Mouse (Mus musculus): ENCODE data around the gene Cant1. TPM values are rescaled to one million over a fixed set of nuclear protein-coding genes. Genes with fewer than 3 reads are reported as not detected.

Gene Cant1
- total and polyA plus RNA-seq, 3 experiments, result 26.0 to 145 (median 34.4) TPM

- TF ChIP-seq MAX (IDR thresholded peaks at IDR 0.05; ENCODE audit: low read length) (no peak), JUND (IDR thresholded peaks at IDR 0.05; ENCODE audit: low read depth, low read length) (no peak), ZC3H11A (IDR thresholded peaks at IDR 0.05; ENCODE audit: low read depth, low read length) (no peak), MXI1 (IDR thresholded peaks at IDR 0.05; ENCODE audit: low read depth, low read length) (no peak), CHD2 (IDR thresholded peaks at IDR 0.05; ENCODE audit: low read length) (no peak), ZMIZ1 (IDR thresholded peaks at IDR 0.05; ENCODE audit: low read depth, low read length) (no peak), HCFC1 (IDR thresholded peaks at IDR 0.05; ENCODE audit: low read depth, low read length) (no peak), CTCF (IDR thresholded peaks at IDR 0.05 in 2 of 3, conservative IDR thresholded peaks at IDR 0.05 in 1 of 3; ENCODE audit: control insufficient read depth in 1 of 3, insufficient read depth in 1 of 3, low read depth in 2 of 3, low read length in 3 of 3, poor library complexity in 1 of 3, severe bottlenecking in 1 of 3) (no peak), TBP (IDR thresholded peaks at IDR 0.05; ENCODE audit: low read depth, low read length) (no peak), POLR2AphosphoS5 (IDR thresholded peaks at IDR 0.05; ENCODE audit: borderline replicate concordance, low read depth, low read length) (no peak), MEF2A (IDR thresholded peaks at IDR 0.05; ENCODE audit: extremely low read depth, insufficient replicate concordance, low read depth, low read length, poor library complexity, severe bottlenecking) (no peak), POLR2AphosphoS2 (IDR thresholded peaks at IDR 0.05; ENCODE audit: low read length) (no peak), BHLHE40 (IDR thresholded peaks at IDR 0.05; ENCODE audit: borderline replicate concordance, low read depth, low read length) (no peak), TCF12 (IDR thresholded peaks at IDR 0.05; ENCODE audit: low read depth, low read length) (no peak), POLR2A (IDR thresholded peaks at IDR 0.05; ENCODE audit: control insufficient read depth in 1 of 2, insufficient read depth in 1 of 2, low read depth in 1 of 2, low read length in 2 of 2, poor library complexity in 1 of 2) (no peak), RAD21 (IDR thresholded peaks at IDR 0.05; ENCODE audit: low read depth, low read length) (no peak), MAFK (IDR thresholded peaks at IDR 0.05; ENCODE audit: borderline replicate concordance, low read depth, low read length) (no peak), ELF1 (IDR thresholded peaks at IDR 0.05; ENCODE audit: low read depth, low read length) (no peak), UBTF (IDR thresholded peaks at IDR 0.05; ENCODE audit: borderline replicate concordance, insufficient read depth, low read depth, low read length) (no peak)
- no peaks in the 10 kb centered on the region for H3K27me3 ChIP-seq (ENCODE audit: control insufficient read depth in 1 of 2, insufficient read depth in 2 of 2, low read length in 2 of 2)
- H3K9me3 ChIP-seq (replicated peaks; ENCODE audit: insufficient read depth, low read length), result no peaks in the 10 kb centered on the region
- no peak overlapping the region for H3K4me3 ChIP-seq (ENCODE audit: control insufficient read depth in 1 of 2, insufficient read depth in 1 of 2, low read depth in 2 of 2, low read length in 2 of 2)
- H3K4me1 ChIP-seq (ENCODE audit: control insufficient read depth in 1 of 2, insufficient read depth in 2 of 2, low read length in 2 of 2), result no peaks in the 10 kb centered on the region
- H3K27ac ChIP-seq (ENCODE audit: control insufficient read depth, low read depth, low read length), result no peak overlapping the region
- H3K79me2 ChIP-seq (ENCODE audit: control insufficient read depth, insufficient read depth, low read length, poor library complexity), result peaks cover 1% of the 10 kb centered on the region; the same call in 1 of the 2 replicates
- no peak overlapping the region for H3K9ac ChIP-seq (ENCODE audit: control insufficient read depth, low read depth, low read length, poor library complexity, severe bottlenecking)
- H3K36me3 ChIP-seq (ENCODE audit: control insufficient read depth in 1 of 2, insufficient read depth in 2 of 2, low read length in 2 of 2), result no peaks in the 10 kb centered on the region
- no peak for DNase-seq (ENCODE audit: low read depth, low spot score)
Measured at GRCm38 (mm10) chr11:118411271-118411670, 7.6 kb downstream of the Cant1 start.

DNA sequence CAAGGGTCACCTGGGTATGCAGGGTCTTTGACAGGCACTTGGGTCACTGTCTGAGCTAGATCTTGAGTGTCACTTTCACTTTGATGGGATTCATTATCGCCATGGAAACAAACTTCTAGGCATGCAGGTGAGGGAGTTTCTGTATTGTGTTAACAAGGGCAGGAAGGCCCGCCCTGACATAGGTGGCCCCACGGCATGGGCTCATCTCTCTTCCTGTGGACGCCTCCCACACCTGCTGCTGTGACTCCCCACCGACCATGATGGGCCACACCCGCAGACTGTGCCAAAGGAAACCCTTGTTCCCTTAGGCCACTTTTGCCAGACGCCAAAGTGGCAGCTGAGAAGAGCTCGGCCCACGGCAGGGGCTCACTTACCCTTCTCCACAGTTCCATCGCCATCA lies 8.4 kb downstream of the Cant1 start:
- no peak for DNase-seq (ENCODE audit: low read depth, low spot score)
- Histone ChIP-seq H3K36me3 (ENCODE audit: control insufficient read depth in 1 of 2, insufficient read depth in 2 of 2, low read length in 2 of 2) (no peaks in the 10 kb centered on the region), H3K27ac (ENCODE audit: control insufficient read depth, low read depth, low read length) (no peak overlapping the region), H3K4me3 (ENCODE audit: control insufficient read depth in 1 of 2, insufficient read depth in 1 of 2, low read depth in 2 of 2, low read length in 2 of 2) (no peak overlapping the region), H3K9me3 (replicated peaks; ENCODE audit: insufficient read depth, low read length) (no peaks in the 10 kb centered on the region), H3K27me3 (ENCODE audit: control insufficient read depth in 1 of 2, insufficient read depth in 2 of 2, low read length in 2 of 2) (no peaks in the 10 kb centered on the region), H3K4me1 (ENCODE audit: control insufficient read depth in 1 of 2, insufficient read depth in 2 of 2, low read length in 2 of 2) (no peaks in the 10 kb centered on the region), H3K9ac (ENCODE audit: control insufficient read depth, low read depth, low read length, poor library complexity, severe bottlenecking) (no peak overlapping the region), H3K79me2 (ENCODE audit: control insufficient read depth, insufficient read depth, low read length, poor library complexity) (no peaks in the 10 kb centered on the region; the same call in 1 of the 2 replicates)
- no peak for TF ChIP-seq USF2 (IDR thresholded peaks at IDR 0.05; ENCODE audit: borderline replicate concordance in 1 of 2, insufficient read depth in 1 of 2, low read depth in 1 of 2, low read length in 2 of 2)
- TF ChIP-seq CTCF (IDR thresholded peaks at IDR 0.05 in 2 of 3, conservative IDR thresholded peaks at IDR 0.05 in 1 of 3; ENCODE audit: control insufficient read depth in 1 of 3, insufficient read depth in 1 of 3, low read depth in 2 of 3, low read length in 3 of 3, poor library complexity in 1 of 3, severe bottlenecking in 1 of 3), result no peak
- TF ChIP-seq JUND (IDR thresholded peaks at IDR 0.05; ENCODE audit: low read depth, low read length), result no peak
- no peak for TF ChIP-seq BHLHE40 (IDR thresholded peaks at IDR 0.05; ENCODE audit: borderline replicate concordance, low read depth, low read length)
- no peak for TF ChIP-seq MAZ (IDR thresholded peaks at IDR 0.05; ENCODE audit: low read depth, low read length)
- no peak for TF ChIP-seq MEF2A (IDR thresholded peaks at IDR 0.05; ENCODE audit: extremely low read depth, insufficient replicate concordance, low read depth, low read length, poor library complexity, severe bottlenecking)
- TF ChIP-seq GATA1 (IDR thresholded peaks at IDR 0.05; ENCODE audit: low read depth, low read length), result no peak
- no peak for TF ChIP-seq SMC3 (IDR thresholded peaks at IDR 0.05; ENCODE audit: low read depth, low read length)
- TF ChIP-seq ETS1 (IDR thresholded peaks at IDR 0.05; ENCODE audit: low read depth, low read length), result no peak
- TF ChIP-seq CHD2 (IDR thresholded peaks at IDR 0.05; ENCODE audit: low read length), result no peak
- no peak for TF ChIP-seq TCF12 (IDR thresholded peaks at IDR 0.05; ENCODE audit: low read depth, low read length)
- TF ChIP-seq ZC3H11A (IDR thresholded peaks at IDR 0.05; ENCODE audit: low read depth, low read length), result no peak
- no peak for TF ChIP-seq MYC (IDR thresholded peaks at IDR 0.05; ENCODE audit: low read depth, low read length)
- TF ChIP-seq USF1 (IDR thresholded peaks at IDR 0.05; ENCODE audit: low read depth, low read length), result no peak
- TF ChIP-seq CHD1 (IDR thresholded peaks at IDR 0.05; ENCODE audit: low read depth, low read length), result no peak
- no peak for TF ChIP-seq ZMIZ1 (IDR thresholded peaks at IDR 0.05; ENCODE audit: low read depth, low read length)
- TF ChIP-seq ELF1 (IDR thresholded peaks at IDR 0.05; ENCODE audit: low read depth, low read length), result no peak
- no peak for TF ChIP-seq MYB (IDR thresholded peaks at IDR 0.05; ENCODE audit: low read depth, low read length)
- TF ChIP-seq MAX (IDR thresholded peaks at IDR 0.05; ENCODE audit: low read length), result no peak
- TF ChIP-seq ZKSCAN1 (IDR thresholded peaks at IDR 0.05; ENCODE audit: low read depth, low read length), result no peak

All from MEL (cell line).